Mouse (Mus musculus): ENCODE results near the gene Rbms1. TPM values are rescaled to one million over a fixed set of nuclear protein-coding genes. Genes with fewer than 3 reads are reported as not detected.
A peak's percentile ranks its signal among the peaks of the same experiment; 100 is the strongest.

Rbms1 gene
- polyA plus RNA-seq, 1 experiment from 2014 or later, result 65.2 TPM

DNA sequence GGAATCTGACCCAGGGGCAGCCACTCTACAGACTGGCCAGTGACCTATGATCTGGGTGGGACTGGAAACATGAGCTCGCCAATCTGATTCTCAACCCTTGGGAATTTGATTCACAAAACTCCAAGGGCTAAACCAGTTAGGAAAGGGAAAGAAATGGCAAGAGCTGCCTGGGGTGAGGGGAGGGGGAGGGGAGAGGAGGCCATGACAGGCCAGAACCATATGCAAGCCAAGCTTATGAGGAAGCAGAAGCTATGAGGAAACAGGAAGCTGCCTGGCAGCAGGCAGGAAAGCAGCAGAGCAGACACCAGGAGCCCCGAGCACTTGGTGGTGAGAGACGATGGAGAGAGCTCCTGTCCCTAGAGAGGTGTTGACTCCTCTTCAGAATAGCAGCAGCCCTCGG lies 79.1 kb downstream of the Rbms1 start:
- no peak for ATAC-seq (ENCODE audit: low FRiP score)
- 56% methylated on average over 4 of the region's 4 CpGs for WGBS

DNA sequence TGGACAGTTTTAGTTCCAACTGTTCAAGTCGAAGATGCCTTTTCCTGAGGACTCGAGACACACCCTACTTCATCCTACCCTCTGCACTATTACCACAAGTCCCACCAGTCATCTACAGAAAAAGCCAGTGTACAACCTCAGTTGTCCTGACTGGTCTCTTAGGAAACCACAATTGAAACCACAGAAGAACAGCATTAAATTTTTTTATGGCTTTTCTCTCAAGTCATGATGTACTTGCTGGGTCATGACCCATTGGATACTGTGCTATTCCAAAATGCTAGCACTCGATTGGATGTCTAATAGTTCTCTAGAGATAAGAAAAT lies 80.0 kb downstream of the Rbms1 start:
- 75% methylated on average over 3 of the region's 3 CpGs for WGBS
- Histone ChIP-seq H3K27me3 (replicated peaks) (no peaks in the 10 kb centered on the region), H3K4me3 (replicated peaks) (no peak overlapping the region), H3K36me3 (no peaks in the 10 kb centered on the region), H3K9ac (replicated peaks) (no peak overlapping the region), H3K4me2 (no peak overlapping the region), H3K27ac (replicated peaks) (no peak overlapping the region), H3K4me1 (peaks cover 32% of the 10 kb centered on the region), H3K9me3 (replicated peaks) (no peaks in the 10 kb centered on the region)
- no peak for ATAC-seq (ENCODE audit: low FRiP score)

More for the DNA sequence above, 79.1 kb downstream of the Rbms1 start:
- peaks cover 24% of the 10 kb centered on the region for H3K4me1 ChIP-seq
- H3K4me2 ChIP-seq, result no peak overlapping the region
- H3K27me3 ChIP-seq (replicated peaks), result no peaks in the 10 kb centered on the region
- H3K9ac ChIP-seq (replicated peaks), result no peak overlapping the region
- H3K9me3 ChIP-seq (replicated peaks), result no peaks in the 10 kb centered on the region
- no peak overlapping the region for H3K4me3 ChIP-seq (replicated peaks)
- no peaks in the 10 kb centered on the region for H3K36me3 ChIP-seq
- no peak overlapping the region for H3K27ac ChIP-seq (replicated peaks)

DNA sequence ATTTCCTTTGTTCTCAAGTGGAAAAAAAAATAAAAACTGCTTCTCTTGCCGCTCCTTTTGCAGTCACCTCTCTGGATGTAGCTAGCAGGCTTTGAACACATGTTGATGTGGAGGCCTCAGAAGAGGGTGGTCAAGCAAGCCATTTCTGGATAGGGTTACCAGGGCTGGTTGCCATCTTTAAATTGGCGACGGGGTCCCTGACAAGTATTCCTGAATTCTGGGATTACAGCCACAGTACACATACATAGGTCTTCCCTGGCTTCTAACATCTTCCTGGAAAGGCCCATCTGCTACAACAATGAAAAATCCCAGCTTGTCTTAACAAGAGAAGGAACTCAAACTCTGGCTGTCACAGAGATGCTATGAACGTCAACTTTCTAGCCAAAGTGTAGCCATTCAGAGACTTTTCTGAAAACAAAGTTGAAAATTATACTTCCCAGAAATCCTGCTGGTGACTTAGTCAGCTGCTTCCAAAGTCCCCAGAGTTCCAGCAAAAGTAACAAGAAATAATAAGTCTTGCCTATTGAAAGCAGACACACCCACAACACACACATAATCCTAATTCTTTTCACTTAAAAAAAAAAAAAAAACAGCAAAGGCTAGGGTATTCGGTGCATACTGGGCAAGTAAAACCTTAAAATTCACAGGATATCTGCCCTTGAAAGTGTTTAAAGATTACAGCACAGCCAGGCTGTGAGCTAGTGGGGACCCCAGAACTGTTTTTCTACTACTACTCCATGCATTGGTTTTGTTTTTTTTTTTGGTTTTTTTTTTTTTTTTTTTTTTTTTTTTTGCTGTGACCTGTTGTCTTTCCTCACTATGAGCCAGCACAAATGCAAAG lies 80.6 kb downstream of the Rbms1 start:
- H3K36me3 ChIP-seq, result no peaks in the 10 kb centered on the region
- H3K4me2 ChIP-seq, result peak overlapping the region; percentile 74
- 55% methylated on average over 5 of the region's 5 CpGs for WGBS
- H3K9me3 ChIP-seq (replicated peaks), result no peaks in the 10 kb centered on the region
- no peak overlapping the region for H3K9ac ChIP-seq (replicated peaks)
- no peaks in the 10 kb centered on the region for H3K27me3 ChIP-seq (replicated peaks)
- ATAC-seq (ENCODE audit: low FRiP score), result no peak
- H3K4me3 ChIP-seq (replicated peaks), result no peak overlapping the region
- H3K27ac ChIP-seq (replicated peaks), result peak overlapping the region; percentile 86; the same call in 1 of the 2 replicates
- H3K4me1 ChIP-seq, result peaks cover 35% of the 10 kb centered on the region

DNA sequence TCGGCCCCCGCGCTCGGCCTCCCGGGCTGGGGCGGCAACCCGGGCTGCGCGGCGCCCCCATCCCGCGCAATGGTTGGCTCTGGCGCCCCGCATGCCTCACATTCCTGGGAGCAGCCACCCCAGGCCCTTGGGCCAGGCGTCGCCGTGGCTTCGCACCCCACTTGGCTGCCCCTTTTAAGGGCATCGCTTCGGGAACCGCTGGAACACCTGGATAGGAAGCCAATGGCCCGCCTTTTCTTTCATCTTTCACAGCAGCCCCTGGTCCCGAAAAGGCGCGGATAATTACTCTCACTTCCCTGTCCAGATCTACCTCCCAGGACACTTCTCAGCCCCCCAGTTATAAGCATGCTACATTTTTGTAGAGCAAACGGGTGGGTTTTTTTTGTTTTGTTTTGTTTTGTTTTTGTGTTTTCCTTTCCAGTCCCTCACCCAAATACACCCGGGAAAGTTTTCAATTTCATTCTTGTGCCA lies 81.4 kb downstream of the Rbms1 start:
- ATAC-seq (ENCODE audit: low FRiP score), result peak; percentile 70; the same call in 1 of the 2 replicates
- peak overlapping the region; percentile 86 for H3K27ac ChIP-seq (replicated peaks)
- H3K4me3 ChIP-seq (replicated peaks), result peak overlapping the region; percentile 86
- H3K9me3 ChIP-seq (replicated peaks), result no peaks in the 10 kb centered on the region
- H3K36me3 ChIP-seq, result no peaks in the 10 kb centered on the region
- H3K9ac ChIP-seq (replicated peaks), result peak overlapping the region; percentile 88
- no peaks in the 10 kb centered on the region for H3K27me3 ChIP-seq (replicated peaks)
- peak overlapping the region; percentile 74 for H3K4me2 ChIP-seq
- H3K4me1 ChIP-seq, result peaks cover 39% of the 10 kb centered on the region
- WGBS, result 1% methylated on average over 20 of the region's 27 CpGs

DNA sequence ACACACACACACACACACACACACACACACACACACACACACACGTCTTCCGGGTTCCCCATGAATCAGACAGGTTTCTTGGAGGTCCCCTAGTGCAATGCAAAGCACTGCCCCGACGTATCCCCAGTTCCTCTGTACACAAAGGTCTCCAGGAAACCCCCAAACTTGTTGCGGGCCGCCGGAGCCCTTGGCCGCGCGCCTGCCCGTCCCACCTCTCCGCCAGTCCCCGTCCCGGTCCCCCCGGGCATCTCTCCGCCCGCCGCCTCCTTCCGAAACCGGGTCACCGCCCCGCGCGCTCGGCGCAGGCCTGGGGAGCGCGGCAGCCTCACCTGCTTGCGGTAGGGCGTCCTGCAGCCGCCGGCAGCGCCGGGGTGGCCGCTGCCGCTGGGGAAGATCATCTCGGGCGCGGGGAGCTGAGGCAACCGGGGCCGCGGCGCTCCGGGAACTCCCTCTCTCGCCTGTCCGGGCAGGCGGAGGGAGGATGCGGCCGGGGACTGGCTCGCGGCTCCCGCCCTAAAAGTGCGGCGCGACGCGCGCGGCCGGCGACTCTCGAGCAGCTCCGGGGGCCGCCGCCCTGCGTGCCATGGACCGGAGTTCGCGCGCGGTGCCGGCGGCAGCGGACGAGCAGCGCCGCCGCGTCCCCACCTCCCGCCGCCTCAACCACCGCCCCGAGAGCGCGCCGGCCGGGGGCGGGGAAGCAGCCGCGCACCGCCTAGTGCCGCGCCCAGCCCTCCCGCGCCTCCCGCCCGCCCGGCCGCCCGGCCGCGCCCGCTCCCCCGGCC lies 82.0 kb downstream of the Rbms1 start:
- no peaks in the 10 kb centered on the region for H3K27me3 ChIP-seq (replicated peaks)
- H3K36me3 ChIP-seq, result no peaks in the 10 kb centered on the region
- under 1% methylated on average over 57 of the region's 104 CpGs for WGBS
- H3K9me3 ChIP-seq (replicated peaks), result no peaks in the 10 kb centered on the region
- H3K4me3 ChIP-seq (replicated peaks), result peak overlapping the region; percentile 86
- H3K4me2 ChIP-seq, result peak overlapping the region; percentile 74
- peaks cover 42% of the 10 kb centered on the region for H3K4me1 ChIP-seq
- ATAC-seq (ENCODE audit: low FRiP score), result peak; percentile 92
- H3K27ac ChIP-seq (replicated peaks), result peak overlapping the region; percentile 86
- peak overlapping the region; percentile 88 for H3K9ac ChIP-seq (replicated peaks)

DNA sequence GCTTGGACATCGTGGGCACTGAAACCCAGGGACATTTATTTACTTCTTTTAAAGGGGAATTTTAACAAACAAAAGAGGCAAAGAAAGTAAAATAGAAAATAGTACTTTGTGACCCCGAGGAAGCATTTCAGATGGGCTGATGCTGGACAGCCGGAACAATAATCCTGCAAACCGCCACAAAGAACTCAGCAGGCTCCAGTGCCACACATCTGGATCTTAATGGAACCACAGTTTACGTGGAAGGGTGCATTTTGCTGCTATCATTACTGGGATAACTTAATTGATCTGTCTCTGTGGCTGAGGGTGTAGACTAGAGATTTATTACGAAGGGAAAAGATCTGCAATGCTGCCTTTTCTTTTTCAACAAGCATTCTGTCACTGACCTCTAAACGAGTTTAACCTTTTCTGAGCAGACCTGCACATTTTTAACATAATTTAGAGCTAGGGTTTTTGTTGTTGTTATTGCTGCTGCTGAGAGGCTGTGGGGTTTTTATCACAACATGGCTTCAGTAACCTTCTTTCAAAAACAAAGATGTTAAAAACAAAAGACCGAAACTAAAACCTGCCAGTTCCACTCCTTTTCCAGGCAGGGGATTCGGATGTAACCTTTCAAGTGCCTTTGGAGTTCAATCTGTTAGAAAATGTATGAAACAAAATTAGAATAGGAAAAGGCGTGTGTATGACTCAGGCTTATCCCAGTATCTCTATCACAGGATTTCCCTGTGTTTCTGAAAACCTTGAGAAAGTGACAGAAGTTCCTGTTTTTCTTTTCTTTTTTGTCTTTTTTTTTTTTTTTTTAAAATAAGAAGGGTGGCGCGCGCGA lies 82.8 kb downstream of the Rbms1 start:
- no peaks in the 10 kb centered on the region for H3K9me3 ChIP-seq (replicated peaks)
- H3K36me3 ChIP-seq, result no peaks in the 10 kb centered on the region
- H3K9ac ChIP-seq (replicated peaks), result peak overlapping the region; percentile 88
- no peaks in the 10 kb centered on the region for H3K27me3 ChIP-seq (replicated peaks)
- peak overlapping the region; percentile 86 for H3K4me3 ChIP-seq (replicated peaks)
- peak overlapping the region; percentile 74 for H3K4me2 ChIP-seq
- H3K27ac ChIP-seq (replicated peaks), result peak overlapping the region; percentile 37; the same call in 1 of the 2 replicates
- 4% methylated on average over 14 of the region's 14 CpGs for WGBS
- peaks cover 43% of the 10 kb centered on the region for H3K4me1 ChIP-seq
- ATAC-seq (ENCODE audit: low FRiP score), result no peak

DNA sequence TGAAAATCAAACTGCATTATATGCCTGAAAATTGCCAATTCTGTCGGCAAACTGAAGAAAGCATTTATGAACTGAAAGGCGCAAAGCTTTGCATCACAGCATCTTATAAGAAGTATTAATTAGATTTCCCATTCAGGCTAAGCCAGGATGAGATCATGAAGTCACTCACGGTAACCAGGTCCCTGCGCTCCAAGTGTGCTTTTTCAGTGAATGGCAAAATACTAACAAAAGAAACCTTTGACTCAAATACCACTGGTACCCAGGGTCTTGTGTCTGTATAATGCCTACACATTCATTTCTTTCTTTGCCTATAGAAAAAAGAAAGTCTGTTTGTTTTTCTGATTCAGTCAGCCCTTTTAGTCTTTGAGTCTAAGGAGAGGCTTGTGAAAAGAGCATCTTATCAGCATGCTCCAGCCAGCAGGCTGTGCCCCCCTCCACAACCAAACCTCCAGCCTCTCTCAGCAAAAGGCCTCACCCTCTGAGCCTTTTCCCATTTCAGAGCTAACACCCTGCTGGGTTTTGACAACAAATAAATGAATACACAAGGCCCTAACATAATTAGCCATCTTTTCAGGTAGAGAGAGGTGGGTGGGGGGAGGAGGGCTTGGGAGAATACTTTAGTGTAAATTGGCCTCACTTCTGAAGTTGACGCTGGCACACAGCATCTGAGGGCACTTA lies 83.7 kb downstream of the Rbms1 start:
- peak overlapping the region; percentile 86 for H3K4me3 ChIP-seq (replicated peaks)
- ATAC-seq (ENCODE audit: low FRiP score), result no peak
- H3K27ac ChIP-seq (replicated peaks), result no peak overlapping the region
- peaks cover 43% of the 10 kb centered on the region for H3K4me1 ChIP-seq
- 34% methylated on average over 5 of the region's 5 CpGs for WGBS
- H3K36me3 ChIP-seq, result no peaks in the 10 kb centered on the region
- no peaks in the 10 kb centered on the region for H3K9me3 ChIP-seq (replicated peaks)
- peak overlapping the region; percentile 74 for H3K4me2 ChIP-seq
- no peaks in the 10 kb centered on the region for H3K27me3 ChIP-seq (replicated peaks)
- no peak overlapping the region for H3K9ac ChIP-seq (replicated peaks)

DNA sequence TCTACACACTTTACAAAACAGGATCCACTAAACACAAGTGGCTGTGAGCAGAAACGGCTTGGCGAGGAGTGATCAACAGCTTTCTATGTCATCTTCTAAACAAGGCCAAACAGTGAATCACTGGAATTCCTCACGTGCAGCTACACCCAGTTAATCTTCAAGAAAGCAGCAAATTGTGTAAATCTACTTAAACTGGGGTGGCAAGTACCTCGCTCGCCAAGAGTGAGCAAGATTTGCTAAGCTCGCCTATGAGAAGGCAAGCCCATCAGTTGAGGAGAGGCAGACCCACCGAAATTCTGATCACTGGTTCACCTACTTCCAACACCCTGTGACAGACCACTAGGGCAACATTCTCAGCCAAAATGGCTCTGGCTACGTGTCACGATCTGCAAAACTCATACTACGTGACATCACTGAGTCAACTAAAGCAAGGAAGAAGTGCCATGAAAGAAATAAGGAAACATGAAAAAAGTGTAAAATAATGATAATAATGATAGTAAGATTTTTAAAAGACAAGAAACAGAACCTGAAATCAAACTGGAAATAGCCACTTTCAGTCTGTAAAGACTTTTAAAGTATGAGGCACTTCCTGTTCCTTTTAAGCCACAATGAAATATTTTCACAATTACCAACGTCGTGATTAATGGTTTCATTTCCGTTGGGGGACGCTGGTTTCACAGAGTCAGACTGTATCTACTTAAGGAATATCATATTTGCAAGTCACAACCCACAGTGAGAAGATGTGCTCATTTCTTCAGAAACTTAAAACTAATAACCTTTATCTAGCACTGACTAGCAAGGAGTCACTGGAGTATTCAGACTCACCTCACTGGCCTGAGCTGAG lies 85.2 kb downstream of the Rbms1 start:
- H3K4me3 ChIP-seq (replicated peaks), result no peak overlapping the region
- H3K27ac ChIP-seq (replicated peaks), result no peak overlapping the region
- H3K36me3 ChIP-seq, result no peaks in the 10 kb centered on the region
- no peak overlapping the region for H3K9ac ChIP-seq (replicated peaks)
- no peaks in the 10 kb centered on the region for H3K9me3 ChIP-seq (replicated peaks)
- WGBS, result 79% methylated on average over 14 of the region's 14 CpGs
- no peak overlapping the region for H3K4me2 ChIP-seq
- H3K4me1 ChIP-seq, result peaks cover 43% of the 10 kb centered on the region
- ATAC-seq (ENCODE audit: low FRiP score), result no peak
- H3K27me3 ChIP-seq (replicated peaks), result no peaks in the 10 kb centered on the region

DNA sequence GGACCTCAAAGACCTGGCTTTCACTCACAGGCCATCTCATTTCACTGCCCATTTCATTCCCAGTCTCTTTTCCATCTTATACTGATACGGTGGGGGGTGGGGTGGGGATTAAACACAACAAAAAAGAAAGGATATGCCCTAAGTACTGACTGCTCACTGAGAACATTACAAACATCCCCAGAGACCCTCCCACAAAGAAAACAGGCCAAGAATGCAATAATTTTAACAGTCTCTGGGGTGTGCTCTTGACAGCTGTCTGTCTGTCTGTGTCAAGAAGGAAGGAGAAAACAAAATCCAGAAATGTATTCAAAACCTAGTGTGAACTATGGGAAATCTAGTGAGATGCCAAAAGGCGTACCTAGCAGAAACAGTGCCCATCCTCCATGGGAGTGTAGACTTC lies 86.1 kb downstream of the Rbms1 start:
- Histone ChIP-seq H3K4me1 (peaks cover 38% of the 10 kb centered on the region), H3K36me3 (no peaks in the 10 kb centered on the region), H3K9me3 (replicated peaks) (no peaks in the 10 kb centered on the region), H3K4me3 (replicated peaks) (no peak overlapping the region), H3K27ac (replicated peaks) (no peak overlapping the region), H3K4me2 (no peak overlapping the region), H3K9ac (replicated peaks) (no peak overlapping the region), H3K27me3 (replicated peaks) (no peaks in the 10 kb centered on the region)
- WGBS, result 64% methylated on average over 2 of the region's 2 CpGs
- no peak for ATAC-seq (ENCODE audit: low FRiP score)

DNA sequence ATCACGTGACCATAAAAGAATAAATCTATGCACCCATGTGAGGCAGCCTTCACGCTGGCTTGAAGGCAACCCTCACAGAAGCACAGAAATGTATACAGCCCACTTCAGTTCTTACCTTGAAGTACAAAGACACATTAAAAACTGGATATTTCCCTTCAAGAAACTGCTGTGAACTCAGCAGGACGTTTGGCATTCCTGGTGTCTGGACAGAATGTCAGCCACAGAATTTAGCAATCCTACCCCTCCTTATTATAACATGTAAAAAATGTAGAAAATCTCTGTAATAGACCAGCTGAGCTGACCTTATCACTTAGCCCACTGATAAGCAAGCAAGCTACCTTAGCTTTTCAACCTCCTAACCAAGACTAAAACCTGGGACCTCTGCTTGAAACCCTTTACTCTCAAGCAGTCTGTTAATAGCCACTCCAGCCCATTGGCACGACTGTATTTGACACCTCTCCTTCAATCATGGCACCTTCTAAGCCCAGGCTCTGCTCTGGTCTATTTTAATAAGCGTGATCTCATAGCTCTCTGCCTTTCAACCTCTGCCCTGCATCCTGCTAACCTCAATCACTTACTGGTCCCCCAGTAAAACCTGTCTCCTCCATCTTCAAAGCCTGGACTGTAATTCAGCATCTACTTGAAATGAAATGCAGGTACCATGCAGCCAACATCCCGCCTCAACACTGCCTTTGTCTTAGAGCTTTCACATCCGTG lies 90.7 kb downstream of the Rbms1 start:
- ATAC-seq (ENCODE audit: low FRiP score), result no peak
- 80% methylated on average over 7 of the region's 7 CpGs for WGBS
- H3K9ac ChIP-seq (replicated peaks), result no peak overlapping the region
- H3K27me3 ChIP-seq (replicated peaks), result no peaks in the 10 kb centered on the region
- no peak overlapping the region for H3K4me3 ChIP-seq (replicated peaks)
- H3K9me3 ChIP-seq (replicated peaks), result no peaks in the 10 kb centered on the region
- H3K4me1 ChIP-seq, result peaks cover 16% of the 10 kb centered on the region
- no peak overlapping the region for H3K4me2 ChIP-seq
- H3K36me3 ChIP-seq, result no peaks in the 10 kb centered on the region
- no peak overlapping the region for H3K27ac ChIP-seq (replicated peaks)

Measured in neural tube, embryonic 15.5 days (tissue).